Comparison of ENCODE assay signal across 8 mouse cellular contexts in genomic region chr1:52170057-52170456, GRCm38 (mm10). TPM values are rescaled to one million over a fixed set of nuclear protein-coding genes. Genes with fewer than 3 reads are reported as not detected.
DNase-seq lines count a peak whose midpoint lies in the region; ATAC-seq and TF ChIP-seq lines count a peak whose summit lies in the region.

No protein-coding gene starts in this region.

- no peak overlapping the region for H3K4me2 ChIP-seq in kidney, embryonic 15.5 days
- no peak overlapping the region for H3K4me2 ChIP-seq in CH12.LX (ENCODE audit: insufficient read depth, low read depth, poor library complexity, severe bottlenecking)
- no peak overlapping the region for H3K4me2 ChIP-seq in hindbrain, postnatal 0 days (ENCODE audit: low read depth, low read length)

- no peaks in the 10 kb centered on the region for H3K36me3 ChIP-seq in kidney, adult 2 months (ENCODE audit: control insufficient read depth, insufficient read depth, low read length)
- no peaks in the 10 kb centered on the region for H3K36me3 ChIP-seq in kidney, embryonic 15.5 days
- peaks cover 17 to 37% of the 10 kb centered on the region in 2 experiments for H3K36me3 ChIP-seq in CH12.LX (replicated peaks in 1 of 2; ENCODE audit: control insufficient read depth in 1 of 2, insufficient read depth in 1 of 2, low read length in 1 of 2)
- H3K36me3 ChIP-seq in hindbrain, postnatal 0 days (ENCODE audit: insufficient read depth, low read length) = no peaks in the 10 kb centered on the region

- no peaks in the 10 kb centered on the region for H3K79me2 ChIP-seq in CH12.LX (replicated peaks; ENCODE audit: control insufficient read depth, extremely low read depth, insufficient read depth, poor library complexity, severe bottlenecking)

- H3K27me3 ChIP-seq in kidney, adult 2 months (replicated peaks; ENCODE audit: control insufficient read depth, insufficient read depth, low read length) = no peaks in the 10 kb centered on the region
- H3K27me3 ChIP-seq in kidney, embryonic 15.5 days = no peaks in the 10 kb centered on the region
- no peaks in the 10 kb centered on the region for H3K27me3 ChIP-seq in CH12.LX (replicated peaks)
- H3K27me3 ChIP-seq in hindbrain, postnatal 0 days (ENCODE audit: insufficient read depth, low read length) = no peaks in the 10 kb centered on the region

- no peaks in the 10 kb centered on the region for H3K9me3 ChIP-seq in kidney, embryonic 15.5 days (replicated peaks)
- no peaks in the 10 kb centered on the region for H3K9me3 ChIP-seq in CH12.LX (replicated peaks; ENCODE audit: low read length)
- H3K9me3 ChIP-seq in hindbrain, postnatal 0 days (ENCODE audit: low read length) = no peaks in the 10 kb centered on the region

- TF ChIP-seq CTCF in kidney, adult 2 months (conservative IDR thresholded peaks at IDR 0.05; ENCODE audit: insufficient read depth, insufficient read length, low read depth, low read length) = peak; percentile 66
- peak; percentile 53 to 72; a peak in 2 of 4 replicates for TF ChIP-seq CTCF in CH12.LX (conservative IDR thresholded peaks at IDR 0.05 in 1 of 2, IDR thresholded peaks at IDR 0.05 in 1 of 2; ENCODE audit: low read depth in 2 of 2, low read length in 2 of 2)
- TF ChIP-seq CTCF in bone marrow, adult 2 months (IDR thresholded peaks at IDR 0.05; ENCODE audit: control insufficient read depth, insufficient read depth, low read length) = peak; percentile 50; the same call in 1 of the 2 replicates
- TF ChIP-seq CTCF in hindbrain, postnatal 0 days (IDR thresholded peaks at IDR 0.05; ENCODE audit: low read depth) = peak; percentile 64

- WGBS in kidney, adult 2 months = 28% methylated on average over 3 of the region's 3 CpGs
- WGBS in kidney, embryonic 15.5 days = 16% methylated on average over 3 of the region's 3 CpGs
- 42% methylated on average over 3 of the region's 3 CpGs for WGBS in bone marrow, adult 2 months
- 23% methylated on average over 3 of the region's 3 CpGs for WGBS in hindbrain, postnatal 0 days

- TF ChIP-seq RAD21 in CH12.LX (IDR thresholded peaks at IDR 0.05; ENCODE audit: low read depth, low read length) = peak; percentile 38

- in situ Hi-C loops in CH12.LX (cut with MboI; ENCODE audit: low pct_ligation_motif_present, low pct_unique_long_range_greater_than_20kb, low sequenced_read_pairs) = no loop called here

- no peak for TF ChIP-seq POLR2A in kidney, adult 2 months (IDR thresholded peaks at IDR 0.05; ENCODE audit: low read depth, low read length)
- TF ChIP-seq POLR2A in CH12.LX (IDR thresholded peaks at IDR 0.05; ENCODE audit: low read depth, low read length) = no peak
- no peak for TF ChIP-seq POLR2A in bone marrow, adult 2 months (IDR thresholded peaks at IDR 0.05; ENCODE audit: borderline replicate concordance, control insufficient read depth, low read depth, low read length)

- H3K27ac ChIP-seq in kidney, adult 2 months (ENCODE audit: insufficient read depth, low read depth, low read length) = no peak overlapping the region
- no peak overlapping the region for H3K27ac ChIP-seq in kidney, embryonic 15.5 days
- no peak overlapping the region for H3K27ac ChIP-seq in CH12.LX (ENCODE audit: insufficient read depth, low read depth)
- no peak overlapping the region for H3K27ac ChIP-seq in bone marrow, adult 2 months (ENCODE audit: control insufficient read depth, insufficient read depth, low read depth, low read length, poor library complexity)
- H3K27ac ChIP-seq in hindbrain, postnatal 0 days = no peak overlapping the region

- no peak overlapping the region for H3K9ac ChIP-seq in kidney, embryonic 15.5 days
- no peak overlapping the region for H3K9ac ChIP-seq in CH12.LX (ENCODE audit: insufficient read depth, low read depth)
- no peak overlapping the region for H3K9ac ChIP-seq in hindbrain, postnatal 0 days (replicated peaks; ENCODE audit: low read length)

- TF ChIP-seq EP300 in CH12.LX (IDR thresholded peaks at IDR 0.05; ENCODE audit: low read length) = no peak

- peaks cover 7% of the 10 kb centered on the region; the same call in 1 of the 2 replicates for H3K4me1 ChIP-seq in kidney, adult 2 months (ENCODE audit: control insufficient read depth, insufficient read depth, low read length)
- peaks cover 3% of the 10 kb centered on the region; the same call in 1 of the 2 replicates for H3K4me1 ChIP-seq in kidney, embryonic 15.5 days
- H3K4me1 ChIP-seq in CH12.LX (ENCODE audit: control insufficient read depth in 1 of 2, insufficient read depth in 2 of 2) = peaks cover 2 to 26% of the 10 kb centered on the region in 2 experiments; a peak in 3 of 4 replicates
- H3K4me1 ChIP-seq in bone marrow, adult 2 months (ENCODE audit: control insufficient read depth, insufficient read depth, low read length) = no peaks in the 10 kb centered on the region; the same call in none of the 2 replicates
- H3K4me1 ChIP-seq in hindbrain, postnatal 0 days (ENCODE audit: insufficient read depth, low read length) = no peaks in the 10 kb centered on the region

- no peak overlapping the region for H3K4me3 ChIP-seq in kidney, adult 2 months (ENCODE audit: insufficient read depth, low read depth, low read length)
- H3K4me3 ChIP-seq in kidney, embryonic 15.5 days (replicated peaks) = no peak overlapping the region
- H3K4me3 ChIP-seq in CH12.LX (replicated peaks in 1 of 3; ENCODE audit: low read depth in 2 of 3, low read length in 2 of 3, poor library complexity in 1 of 3) = no peak overlapping the region
- no peak overlapping the region for H3K4me3 ChIP-seq in bone marrow, adult 2 months (replicated peaks; ENCODE audit: control insufficient read depth, low read depth, low read length)
- H3K4me3 ChIP-seq in hindbrain, postnatal 0 days (ENCODE audit: low read length) = no peak overlapping the region

- dilution Hi-C loops in CH12.LX (cut with MboI; ENCODE audit: extremely low pct_ligation_motif_present, extremely low pct_unique_long_range_greater_than_20kb, low sequenced_read_pairs) = no loop called here

- ATAC-seq in kidney, embryonic 15.5 days (replicated peaks; ENCODE audit: low FRiP score) = no peak
- peak; percentile 35; the same call in 1 of the 2 replicates for ATAC-seq in hindbrain, postnatal 0 days
- peak; percentile 84 for ATAC-seq in megakaryocyte progenitor cell, adult 5-6 weeks (replicated peaks; ENCODE audit: poor library complexity)

- DNase-seq in kidney, adult 2 months = no peak
- DNase-seq in CH12.LX (ENCODE audit: extremely low read depth) = peak; percentile 69
- peak; percentile 35 for DNase-seq in hindbrain, postnatal 0 days (ENCODE audit: low spot score)
- DNase-seq in layer of hippocampus, postnatal 36 days = no peak
- DNase-seq in spleen, postnatal 36 days (ENCODE audit: low spot score in 2 of 2) = no peak

TF ChIP-seq in CH12.LX, 34 proteins besides CTCF, POLR2A, EP300 and RAD21:
- TF ChIP-seq PAX5 (IDR thresholded peaks at IDR 0.05; ENCODE audit: low read length) (no peak), MAZ (IDR thresholded peaks at IDR 0.05; ENCODE audit: low read depth, low read length) (peak; percentile 72; the same call in 1 of the 2 replicates), NELFE (IDR thresholded peaks at IDR 0.05; ENCODE audit: low read depth, low read length) (no peak), MAX (IDR thresholded peaks at IDR 0.05; ENCODE audit: low read length) (no peak), SMC3 (IDR thresholded peaks at IDR 0.05; ENCODE audit: low read depth, low read length) (peak; percentile 65), GABPA (IDR thresholded peaks at IDR 0.05; ENCODE audit: insufficient replicate concordance, low read depth, low read length) (no peak), KAT2A (IDR thresholded peaks at IDR 0.05; ENCODE audit: insufficient replicate concordance, low read length) (no peak), CHD2 (IDR thresholded peaks at IDR 0.05; ENCODE audit: low read length) (peak; percentile 49; the same call in 1 of the 2 replicates)

RNA-seq across cellular contexts. Expression of gene Stat1, which starts 50.8 kb away (rescaled TPM):
- 35.0 and 40.8 TPM in 2 replicates for polyA plus RNA-seq in kidney, adult 2 months (2012; rRNA removed)
- polyA plus RNA-seq in kidney, embryonic 15.5 days (2015; fragmentation: Nextera tagmentation; extraction: Ambion mirVana) = 18.8 and 20.4 TPM in 2 replicates
- total RNA-seq in CH12.LX (2012; rRNA removed) = 119 and 143 TPM in 2 replicates
- 179 and 190 TPM in 2 replicates for total RNA-seq in CH12.LX (2014; rRNA removed)
- 94.6 and 101 TPM in 2 replicates for polyA plus RNA-seq in CH12.LX (2012; ENCODE audit: insufficient read length, low read depth)
- 20.8 and 28.8 TPM in 2 replicates for polyA plus RNA-seq in bone marrow, adult 2 months (2011; ENCODE audit: insufficient read depth, insufficient read length, low replicate concordance, missing spikeins)
- 25.3 and 25.7 TPM in 2 replicates for total RNA-seq in hindbrain, postnatal 0 days (2014; rRNA removed)
- polyA plus RNA-seq in hindbrain, postnatal 0 days (2015; fragmentation: Nextera tagmentation; extraction: Ambion mirVana) = 16.6 and 17.0 TPM in 2 replicates
- 55.9 and 59.4 TPM in 2 replicates for total RNA-seq in megakaryocyte progenitor cell, adult 5-6 weeks (2015)
- 46.5 and 56.9 TPM in 2 replicates for total RNA-seq in megakaryocyte progenitor cell, adult 5-6 weeks (2017)
- 10 to 100 TPM; 21.2 to 23.0 TPM for total RNA-seq in layer of hippocampus, postnatal 36 days (2021)

Comparison
In these comparisons a context has a peak if more than half of its experiments do, and no peak if none do; other contexts are left out.
1. DNase-seq: peak in CH12.LX (single experiment) and hindbrain, postnatal 0 days (single experiment); none in kidney, adult 2 months (single experiment), layer of hippocampus, postnatal 36 days (0 of 2) and spleen, postnatal 36 days (0 of 2).
2. Peak in every context shown above with its lines, with median percentiles within 50 percentile points of each other: CTCF ChIP-seq.